Mouse (Mus musculus) intestine, postnatal 0 days (tissue): ENCODE data around the gene Cep295. TPM values are rescaled to one million over a fixed set of nuclear protein-coding genes. Genes with fewer than 3 reads are reported as not detected.

Experiments used
- ATAC-seq: fragments of 200-750 bp; cut with Nextera tagmentation; 2 replicates; pipeline ENCODE4 v1.8.0; 2017; ENCODE audit warnings: mild to moderate bottlenecking, moderate TSS enrichment, moderate library complexity
- H3K27ac ChIP-seq: fragments of 300-500 bp; sonication (generic); 2 replicates; pipeline ENCODE4 v1.5.1; 2014; ENCODE audit warnings: mild to moderate bottlenecking, low read depth, low read length, moderate library complexity
- H3K27me3 ChIP-seq: fragments of 300-500 bp; sonication (generic); replicated peaks from 2 replicates; pipeline ENCODE4 v1.6.1; 2014; ENCODE audit warnings: low read length, mixed read lengths; ENCODE audit not compliant: control insufficient read depth, insufficient read depth
- H3K36me3 ChIP-seq: fragments of 300-500 bp; sonication (generic); 2 replicates; pipeline ENCODE4 v1.6.1; 2014; ENCODE audit warnings: mild to moderate bottlenecking, moderate library complexity; ENCODE audit not compliant: control insufficient read depth, insufficient read depth
- H3K4me1 ChIP-seq: fragments of 300-500 bp; sonication (generic); replicated peaks from 2 replicates; pipeline ENCODE4 v1.6.1; 2014; ENCODE audit warnings: antibody characterized with exemption, low read length, mixed read lengths; ENCODE audit not compliant: control insufficient read depth, insufficient read depth
- H3K4me2 ChIP-seq: fragments of 300-500 bp; sonication (generic); replicated peaks from 2 replicates; pipeline ENCODE4 v1.6.1; 2014; ENCODE audit warnings: low read depth, mild to moderate bottlenecking, moderate library complexity
- H3K4me3 ChIP-seq: fragments of 300-500 bp; sonication (generic); 2 replicates; pipeline ENCODE4 v1.5.1; 2014; ENCODE audit warnings: low read depth, low read length
- H3K9ac ChIP-seq: fragments of 300-500 bp; sonication (generic); 2 replicates; pipeline ENCODE4 v1.6.1; 2014; ENCODE audit warnings: mild to moderate bottlenecking, low read depth, low read length
- H3K9me3 ChIP-seq: fragments of 300-500 bp; sonication (generic); 2 replicates; pipeline ENCODE4 v1.6.1; 2016; ENCODE audit warnings: mixed run types; ENCODE audit not compliant: control insufficient read depth
- CTCF ChIP-seq: sonication (generic); IDR thresholded peaks from 2 replicates; pipeline ENCODE4 v1.5.1; 2016; ENCODE audit warnings: low read depth, mild to moderate bottlenecking, control low read depth, antibody characterized with exemption, moderate library complexity
- WGBS: fragments of 180-500 bp; shearing (Covaris S2); extraction: QIAGEN DNeasy Blood & Tissue Kit; methylation state at CpG from one replicate; pipeline ENCODE4 v1.1.7; 2014; 5-methylcytosine and 5-hydroxymethylcytosine counted together
- microRNA-seq: library from miRNA; unstranded; fragments of <30 nt; microRNA quantifications from one replicate; pipeline ENCODE4, GENCODE M21; 2016
- polyA plus RNA-seq: library from polyadenylated mRNA; unstranded; fragments of >200 nt; fragmentation: Nextera tagmentation; extraction: Ambion mirVana; gene quantifications from 2 replicates; pipeline ENCODE4 v1.2.1, GENCODE M21; 2015

Cep295 gene
- polyA plus RNA-seq, 1 experiment from 2014 or later, result 3.8 TPM

DNA sequence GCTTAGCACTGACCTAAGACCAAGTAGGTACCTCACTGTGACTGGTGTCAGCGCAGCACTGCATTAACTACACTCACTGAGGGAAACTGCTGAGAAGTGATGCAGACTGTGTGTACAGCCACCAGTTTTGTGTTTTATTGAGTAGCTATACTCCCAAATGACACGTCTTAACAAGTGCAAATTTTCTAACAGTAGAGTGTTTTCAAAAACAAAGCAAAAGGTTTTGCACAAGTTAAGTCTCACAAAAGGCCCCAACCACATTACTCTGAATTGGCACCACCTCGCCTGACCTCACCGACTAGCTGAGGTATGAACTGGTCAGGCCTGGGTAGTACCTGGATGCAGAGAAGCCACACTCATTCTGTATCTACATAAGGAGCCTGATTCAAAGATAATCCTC lies 80.7 kb downstream of the Cep295 start:
- H3K4me3 ChIP-seq, result no peak overlapping the region
- WGBS, result 91% methylated on average over 4 of the region's 4 CpGs
- H3K4me2 ChIP-seq, result no peak overlapping the region
- ATAC-seq, result no peak
- TF ChIP-seq CTCF, result no peak
- H3K27me3 ChIP-seq, result no peaks in the 10 kb centered on the region
- no peaks in the 10 kb centered on the region for H3K9me3 ChIP-seq
- H3K36me3 ChIP-seq, result peaks cover 43% of the 10 kb centered on the region
- H3K4me1 ChIP-seq, result no peaks in the 10 kb centered on the region
- H3K27ac ChIP-seq, result no peak overlapping the region
- H3K9ac ChIP-seq, result no peak overlapping the region

DNA sequence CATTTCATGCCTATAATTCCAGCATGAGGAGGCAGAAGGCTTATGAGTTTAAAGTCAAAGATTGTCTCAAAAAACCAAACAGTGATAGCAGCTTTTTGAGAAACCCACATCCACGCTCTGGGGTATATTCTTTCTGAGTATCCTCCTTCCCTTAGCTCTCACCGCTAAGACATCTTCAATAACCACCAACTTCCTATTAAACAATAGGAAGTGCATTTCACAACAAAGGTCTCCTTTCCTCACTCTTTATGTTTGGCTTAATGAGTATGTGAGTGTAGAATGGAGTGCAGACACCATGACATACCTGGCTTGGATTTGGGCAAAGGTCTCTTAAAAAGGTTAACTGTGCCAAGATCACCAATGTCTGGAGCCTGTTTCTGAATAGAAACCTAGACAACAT lies 83.6 kb downstream of the Cep295 start:
- Histone ChIP-seq H3K9me3 (no peaks in the 10 kb centered on the region), H3K4me2 (no peak overlapping the region), H3K36me3 (peaks cover 71% of the 10 kb centered on the region), H3K4me3 (no peak overlapping the region), H3K9ac (no peak overlapping the region), H3K4me1 (no peaks in the 10 kb centered on the region), H3K27me3 (no peaks in the 10 kb centered on the region), H3K27ac (no peak overlapping the region)
- no peak for TF ChIP-seq CTCF
- WGBS, result 91% methylated on average over 2 of the region's 2 CpGs
- ATAC-seq, result no peak

Small RNA genes within 50 kb of the gene (microRNA-seq; reads per million reads assigned to microRNA genes)
- gene Gm49349 (not detected), gene mmu-mir-7650 (not detected)

Other genes starting within 250 kb of the Cep295 start
- not detected in 2 replicates for gene Hephl1, start 245.7 kb downstream of the Cep295 start, polyA plus RNA-seq
- gene Vstm5, start 118.7 kb downstream of the Cep295 start, polyA plus RNA-seq, result 4.4 TPM in 2 replicates
- 18.1 and 20.4 TPM in 2 replicates for gene Med17, start 77.9 kb downstream of the Cep295 start, polyA plus RNA-seq
- 41.5 and 43.0 TPM in 2 replicates for gene Taf1d, start 51.6 kb downstream of the Cep295 start, polyA plus RNA-seq
- 15.4 and 19.1 TPM in 2 replicates for gene 4931406C07Rik, start 51.3 kb downstream of the Cep295 start, polyA plus RNA-seq
- 4.3 and 5.2 TPM in 2 replicates for gene Smco4, start 135.6 kb upstream of the Cep295 start, polyA plus RNA-seq